Mouse (Mus musculus) myocyte (in vitro differentiated cells): ENCODE measurements around the gene Neu1.

ENCODE experiments used
- MYOD1 ChIP-seq, 3 experiments: IDR thresholded peaks; one replicate each; pipeline ENCODE4 v1.6.1; 2011; ENCODE audit warnings: control low read depth in 2 of 3, low read depth in 2 of 3, mild to moderate bottlenecking in 2 of 3, moderate library complexity in 1 of 3; ENCODE audit not compliant: insufficient read length in 2 of 3, control insufficient read depth in 1 of 3
- POLR2A ChIP-seq: IDR thresholded peaks from one replicate; pipeline ENCODE4 v1.6.1; 2011; ENCODE audit warnings: low read depth, mild to moderate bottlenecking, control low read depth, moderate library complexity; ENCODE audit not compliant: insufficient read length
- TCF12 ChIP-seq: IDR thresholded peaks from one replicate; pipeline ENCODE4 v1.6.1; 2011; ENCODE audit warnings: mild to moderate bottlenecking, control low read depth; ENCODE audit not compliant: poor library complexity, insufficient read depth, severe bottlenecking
- USF1 ChIP-seq: IDR thresholded peaks from one replicate; pipeline ENCODE4 v1.6.1; 2011; ENCODE audit warnings: low read depth, mild to moderate bottlenecking, control low read depth, moderate library complexity

DNA sequence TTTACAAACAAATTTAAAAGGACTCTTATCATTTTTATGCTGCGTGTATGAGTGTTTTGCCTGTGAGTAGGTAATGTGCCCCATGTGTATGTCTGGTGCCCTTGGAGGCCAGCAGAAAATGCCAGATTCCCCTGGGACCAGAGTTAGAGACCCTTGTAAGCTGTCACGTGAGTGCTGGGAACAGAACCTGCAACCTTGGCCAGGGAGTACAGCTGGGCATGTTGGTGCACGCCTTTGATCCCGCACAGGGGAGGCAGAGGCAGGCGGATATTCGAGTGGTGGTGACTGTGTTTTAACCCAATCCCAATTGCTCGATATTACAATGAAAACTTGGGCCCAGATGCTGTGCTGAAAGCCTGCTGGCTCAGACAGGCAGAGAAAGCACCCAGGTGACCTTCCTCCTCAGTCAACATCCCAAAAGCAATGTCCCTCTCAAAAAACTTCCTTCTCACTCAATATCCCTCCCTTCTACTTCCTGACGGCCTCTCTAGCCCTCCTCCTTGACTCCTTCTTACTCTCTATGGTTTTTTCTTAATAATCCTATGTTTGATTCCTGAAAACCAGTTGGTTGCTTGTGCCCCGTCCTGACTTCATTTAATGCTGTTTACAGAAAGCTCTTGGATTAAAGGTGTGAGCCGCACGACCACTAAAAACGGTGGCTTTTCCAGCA, 40.8 kb upstream of the Neu1 start:
- TF ChIP-seq POLR2A = no peak
- no peak for TF ChIP-seq MYOD1 (IDR thresholded peaks at IDR 0.05; ENCODE audit: control insufficient read depth in 1 of 3, insufficient read length in 2 of 3, low read depth in 2 of 3)
- TF ChIP-seq USF1 = no peak
- no peak for TF ChIP-seq TCF12
